Mouse (Mus musculus): ENCODE results near the gene Hectd1.

Gene Hectd1

DNA sequence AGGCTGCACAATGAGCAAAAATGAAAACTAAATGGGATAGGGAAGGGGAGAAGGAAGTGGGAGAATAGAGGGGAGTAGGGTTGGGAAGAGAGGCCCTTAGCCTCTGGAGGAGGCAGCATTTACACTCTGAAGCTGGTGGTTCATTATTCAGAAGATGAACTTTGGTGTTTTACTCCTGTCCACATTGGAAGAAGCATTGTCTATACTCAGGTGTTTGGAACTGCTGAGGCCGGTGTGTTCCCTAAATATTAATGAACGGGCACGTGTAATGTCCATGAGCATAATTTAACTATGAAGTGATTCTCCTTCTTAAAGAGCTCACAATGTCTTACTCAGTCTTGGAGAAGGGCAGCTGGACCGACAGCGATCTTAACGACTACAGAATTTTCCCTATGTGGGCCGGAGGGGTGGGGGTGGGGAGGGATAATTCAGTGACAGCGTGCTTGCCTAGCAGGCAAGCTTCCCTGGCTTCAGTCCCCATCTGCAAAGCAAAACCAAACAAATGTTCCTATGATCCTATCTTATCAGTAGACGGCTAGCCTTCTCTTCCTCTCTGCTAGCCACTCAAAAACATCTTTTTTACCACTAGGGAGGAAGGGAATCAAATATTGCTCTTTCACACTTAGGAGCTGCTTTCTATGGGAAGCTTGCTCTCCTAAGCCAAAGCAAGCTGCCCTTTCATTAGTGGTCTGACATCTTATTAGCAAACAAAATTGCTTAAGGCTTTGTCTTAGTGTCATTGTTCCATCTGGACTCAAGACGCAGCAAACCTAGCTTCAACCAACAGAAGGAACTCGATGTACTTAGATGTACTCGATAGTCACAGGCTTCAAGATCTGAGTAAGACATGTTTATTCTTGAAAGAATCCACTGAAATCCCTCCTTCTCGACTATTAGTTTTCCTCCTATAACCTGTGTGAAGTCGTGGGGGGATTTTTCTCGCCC lies 14.5 kb upstream of the Hectd1 start:
- DNase-seq (ENCODE audit: low read depth) = no peak

DNA sequence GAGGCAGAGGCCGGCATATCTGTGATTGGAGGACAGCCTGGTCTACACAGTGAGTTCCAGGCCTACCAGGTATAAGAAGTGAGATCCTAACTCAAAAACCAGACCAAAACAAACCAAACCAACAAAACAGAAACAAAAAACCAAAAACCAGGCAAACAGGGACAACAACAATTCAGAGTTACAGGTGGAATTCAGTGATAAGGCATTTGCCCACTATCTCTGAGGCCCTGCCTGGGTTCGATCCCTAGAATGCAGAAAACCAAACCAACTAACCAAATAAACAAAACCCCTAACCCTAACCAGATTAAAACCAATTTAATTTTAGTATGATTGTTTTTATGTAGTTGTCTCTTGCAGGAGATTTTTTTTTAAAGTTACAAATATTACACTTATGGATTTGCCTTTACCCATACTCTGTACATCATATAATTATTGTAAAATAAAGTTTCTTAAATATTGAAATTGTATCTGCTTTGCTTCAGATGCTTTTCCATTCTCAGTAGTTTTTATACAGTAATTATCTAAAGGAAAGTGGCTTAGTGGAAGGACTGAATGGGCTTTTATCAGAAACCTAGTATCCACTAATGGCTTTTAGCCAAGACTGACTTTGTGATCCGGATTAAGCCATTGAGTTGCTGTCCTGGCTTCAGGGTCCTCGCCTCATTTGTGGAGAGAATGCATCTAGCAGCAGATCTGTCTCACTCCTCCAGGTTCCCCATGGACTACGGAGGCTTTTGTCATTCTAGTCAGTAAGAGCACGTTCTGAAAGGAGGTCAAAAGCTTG lies 12.9 kb upstream of the Hectd1 start:
- DNase-seq (ENCODE audit: low read depth) = no peak

DNA sequence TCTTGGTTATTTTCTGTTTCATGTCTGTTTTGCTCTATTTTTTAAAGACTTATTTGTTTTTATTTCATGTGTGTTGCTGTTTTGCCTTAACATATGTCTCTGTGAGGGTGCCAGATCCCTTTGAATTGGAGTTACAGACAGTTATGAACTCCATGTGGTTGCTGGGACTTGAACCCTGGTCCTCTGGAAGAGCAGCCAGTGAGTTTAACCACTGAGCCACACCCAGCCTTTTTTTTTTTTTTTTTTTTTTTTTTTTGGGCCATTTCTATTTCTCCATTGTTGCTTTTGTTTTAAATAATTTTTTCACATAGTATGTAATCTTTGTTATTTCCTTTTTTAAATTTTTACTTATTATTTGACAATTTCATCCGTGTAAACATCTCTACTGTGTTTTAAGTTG lies 10.5 kb upstream of the Hectd1 start:
- DNase-seq (ENCODE audit: low read depth) = no peak

DNA sequence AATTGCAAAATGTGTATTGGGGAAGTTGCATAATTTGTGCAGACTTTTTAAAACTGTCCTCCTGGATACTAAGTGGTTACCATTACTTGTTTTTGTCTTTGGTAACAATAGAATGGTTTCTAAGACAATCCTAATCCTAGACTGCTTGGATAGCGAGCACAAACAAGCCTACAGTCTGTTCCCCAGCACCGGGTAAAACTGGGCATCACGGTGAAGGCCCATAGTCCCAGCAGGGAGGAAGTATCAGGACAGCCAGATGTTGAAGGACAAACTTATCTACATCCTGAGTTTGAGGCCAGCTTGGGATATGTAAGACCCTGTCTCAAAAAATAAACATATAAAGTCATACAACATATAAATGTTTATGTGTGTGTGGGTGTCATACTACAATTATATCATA lies 5.9 kb upstream of the Hectd1 start:
- no peak for DNase-seq (ENCODE audit: low read depth)

- DNase-seq (ENCODE audit: low read depth) = no peak
Measured at GRCm38 (mm10) chr12:51831931-51832330, 2.6 kb upstream of the Hectd1 start.

DNA sequence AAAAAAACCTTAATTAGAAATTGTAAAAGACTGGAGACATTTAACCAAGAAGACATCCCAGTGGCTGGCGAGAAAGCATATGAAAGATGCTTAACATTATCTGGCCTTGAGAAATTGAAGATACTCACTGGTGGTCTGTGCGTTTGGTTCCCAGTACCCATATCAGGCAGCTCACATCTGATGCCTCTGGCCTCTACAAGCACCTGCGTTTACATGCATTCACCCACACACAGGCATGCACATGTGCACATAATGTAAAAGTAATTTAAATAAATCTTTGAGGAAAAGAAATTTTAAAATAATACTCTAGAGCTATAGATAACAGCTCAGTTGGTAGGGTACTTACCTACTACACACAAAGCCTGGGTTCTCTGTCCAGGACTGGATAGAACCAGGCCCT lies 2.0 kb upstream of the Hectd1 start:
- no peak for DNase-seq (ENCODE audit: low read depth)

DNA sequence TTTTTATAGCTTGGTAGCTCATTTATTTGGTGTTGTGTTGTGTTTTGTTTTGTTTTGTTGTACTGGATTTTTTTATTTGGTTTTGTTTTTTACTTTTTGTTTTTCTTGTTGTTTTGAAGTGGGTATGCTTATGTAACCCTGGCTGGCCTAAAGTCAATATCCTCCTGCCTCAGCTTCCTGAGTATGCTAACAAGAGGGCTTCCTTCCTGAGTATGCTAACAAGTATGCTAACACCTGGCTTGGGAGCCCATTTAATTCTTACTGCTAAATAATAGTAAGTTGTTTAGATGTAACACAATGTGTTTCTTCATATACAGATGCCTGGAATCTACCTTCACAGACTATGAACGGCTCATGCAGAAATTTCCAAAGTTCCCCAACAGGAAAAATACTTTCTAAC lies 1.3 kb upstream of the Hectd1 start:
- no peak for DNase-seq (ENCODE audit: low read depth)

DNA sequence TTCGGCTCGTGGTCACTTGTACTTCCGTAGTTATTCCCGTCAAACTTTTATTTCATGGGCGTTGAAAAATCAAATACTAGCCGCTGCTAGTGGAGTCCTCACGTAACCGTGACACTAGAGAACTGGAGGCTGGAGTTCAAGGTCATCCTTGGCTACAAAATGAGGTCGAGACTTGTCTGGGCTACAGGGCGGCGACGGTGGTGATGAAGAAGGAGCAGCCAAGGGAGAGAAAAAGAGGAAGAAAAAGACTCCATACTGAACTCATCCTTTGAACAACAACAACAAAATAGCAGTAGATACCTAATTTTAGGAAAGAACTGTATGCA lies 704 bp upstream of the Hectd1 start:
- no peak for DNase-seq (ENCODE audit: low read depth)

DNA sequence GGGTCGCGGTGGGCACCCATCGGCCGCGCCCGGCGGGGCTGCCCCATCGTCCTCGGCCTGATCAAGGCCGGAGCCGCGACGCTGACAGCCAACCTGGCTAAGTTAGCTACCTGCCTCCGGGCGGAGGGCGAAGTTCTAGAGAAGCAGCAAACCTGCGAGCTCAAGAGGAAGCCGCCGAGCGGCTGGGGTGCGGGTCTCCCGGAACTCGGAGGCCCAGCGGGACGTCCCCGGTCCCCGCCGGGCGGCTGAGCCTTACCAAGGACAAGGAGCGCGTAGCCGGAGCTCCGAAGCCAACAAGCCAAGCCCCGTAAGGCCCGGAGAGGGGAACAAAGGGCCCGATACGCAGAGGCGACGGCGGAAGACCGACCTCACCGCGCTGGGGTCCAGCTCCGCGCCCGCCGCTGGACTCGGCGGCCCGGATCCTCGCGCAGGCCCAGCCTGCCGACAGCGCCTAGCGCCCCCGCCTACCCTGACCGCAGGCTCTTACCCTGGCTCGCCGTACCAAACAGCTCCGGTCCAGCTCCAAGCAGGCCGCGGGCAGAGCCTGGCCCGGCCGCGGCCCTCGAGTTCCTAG lies 533 bp downstream of the Hectd1 start:
- DNase-seq (ENCODE audit: low read depth) = no peak

DNA sequence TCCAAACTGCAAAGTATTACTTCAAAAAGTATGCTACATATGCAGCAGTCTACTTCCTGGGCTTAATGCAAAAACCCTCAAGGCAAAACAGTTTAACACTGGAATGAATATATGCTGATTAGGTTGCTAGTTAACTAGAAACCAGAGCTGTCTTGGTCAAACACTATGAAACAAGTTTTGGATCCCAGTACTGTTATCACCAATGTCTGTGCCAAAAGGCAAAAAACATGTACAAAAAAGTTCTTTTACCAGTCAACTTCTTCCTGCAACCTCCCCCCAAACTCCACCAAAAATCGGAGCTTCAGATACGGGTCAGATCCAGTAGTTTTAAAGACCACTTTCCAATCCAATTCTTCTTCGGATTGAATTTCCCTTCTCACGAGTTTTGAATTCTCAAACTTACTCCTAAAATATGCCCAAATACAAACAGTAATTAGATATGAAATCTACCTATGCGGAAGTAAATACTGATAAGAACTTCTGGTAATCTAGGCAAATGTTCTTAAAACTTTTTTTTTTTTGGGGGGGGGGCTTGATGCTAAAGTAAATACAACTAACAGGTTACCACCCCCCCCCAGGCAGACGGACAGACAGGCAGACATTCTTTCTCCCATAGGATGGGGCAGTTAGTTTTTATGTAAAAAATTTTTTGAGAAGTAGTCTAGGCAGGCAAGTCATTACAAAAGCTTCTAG lies 1.2 kb downstream of the Hectd1 start:
- no peak for DNase-seq (ENCODE audit: low read depth)

GRCm38 (mm10) chr12:51825338-51825737 lies 4.0 kb downstream of the Hectd1 start:
- DNase-seq (ENCODE audit: low read depth) = no peak

DNA sequence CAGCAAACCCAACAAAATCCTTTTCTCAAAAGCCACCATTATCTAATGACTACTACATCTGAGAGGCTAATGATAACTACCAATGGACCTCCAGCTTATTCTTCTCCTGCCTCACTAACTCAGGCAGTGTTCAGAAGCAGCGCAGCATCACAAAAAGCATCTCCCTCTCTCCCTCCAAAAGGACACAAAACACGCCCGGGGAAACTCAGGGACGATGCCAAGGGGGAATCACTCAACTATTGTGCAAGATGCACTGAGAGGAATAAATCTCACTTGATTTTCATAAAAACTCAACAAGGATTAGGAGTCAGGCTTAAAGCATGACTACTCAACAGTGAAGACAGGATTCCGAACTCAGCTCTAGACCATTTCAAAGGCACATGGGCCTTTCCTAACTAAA lies 6.0 kb downstream of the Hectd1 start:
- no peak for DNase-seq (ENCODE audit: low read depth)

GRCm38 (mm10) chr12:51822861-51823260 lies 6.5 kb downstream of the Hectd1 start:
- no peak for DNase-seq (ENCODE audit: low read depth)

GRCm38 (mm10) chr12:51822236-51822635 lies 7.1 kb downstream of the Hectd1 start:
- no peak for DNase-seq (ENCODE audit: low read depth)

GRCm38 (mm10) chr12:51821256-51821655 lies 8.1 kb downstream of the Hectd1 start:
- DNase-seq (ENCODE audit: low read depth) = no peak

DNA sequence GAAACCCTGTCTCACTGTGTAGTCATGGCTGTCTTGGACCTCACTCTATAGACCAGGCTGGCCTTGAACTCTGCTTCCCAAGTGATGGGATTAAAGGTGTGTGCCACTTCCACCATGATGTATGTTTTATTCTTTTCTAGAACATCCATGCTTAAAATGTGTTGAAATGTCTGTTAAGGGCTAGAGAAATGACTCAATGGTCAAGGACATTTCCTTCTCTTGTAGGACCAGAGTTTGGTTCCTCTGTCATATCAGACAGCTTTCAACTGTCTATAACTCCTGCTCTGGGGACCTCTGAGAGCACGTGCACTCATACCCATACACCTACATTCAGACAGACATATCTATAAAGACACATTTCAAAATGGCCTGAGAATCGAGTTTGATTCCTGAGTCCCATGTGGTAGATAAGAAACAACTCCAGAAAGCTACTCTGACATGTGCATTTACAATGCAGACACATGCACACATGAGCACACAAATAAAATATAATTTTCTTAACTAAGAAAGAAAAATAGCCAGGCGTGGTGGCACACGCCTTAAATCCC lies 9.3 kb downstream of the Hectd1 start:
- DNase-seq (ENCODE audit: low read depth) = no peak

- no peak for DNase-seq (ENCODE audit: low read depth)
Measured at GRCm38 (mm10) chr12:51817815-51818613, 11.3 kb downstream of the Hectd1 start.

DNA sequence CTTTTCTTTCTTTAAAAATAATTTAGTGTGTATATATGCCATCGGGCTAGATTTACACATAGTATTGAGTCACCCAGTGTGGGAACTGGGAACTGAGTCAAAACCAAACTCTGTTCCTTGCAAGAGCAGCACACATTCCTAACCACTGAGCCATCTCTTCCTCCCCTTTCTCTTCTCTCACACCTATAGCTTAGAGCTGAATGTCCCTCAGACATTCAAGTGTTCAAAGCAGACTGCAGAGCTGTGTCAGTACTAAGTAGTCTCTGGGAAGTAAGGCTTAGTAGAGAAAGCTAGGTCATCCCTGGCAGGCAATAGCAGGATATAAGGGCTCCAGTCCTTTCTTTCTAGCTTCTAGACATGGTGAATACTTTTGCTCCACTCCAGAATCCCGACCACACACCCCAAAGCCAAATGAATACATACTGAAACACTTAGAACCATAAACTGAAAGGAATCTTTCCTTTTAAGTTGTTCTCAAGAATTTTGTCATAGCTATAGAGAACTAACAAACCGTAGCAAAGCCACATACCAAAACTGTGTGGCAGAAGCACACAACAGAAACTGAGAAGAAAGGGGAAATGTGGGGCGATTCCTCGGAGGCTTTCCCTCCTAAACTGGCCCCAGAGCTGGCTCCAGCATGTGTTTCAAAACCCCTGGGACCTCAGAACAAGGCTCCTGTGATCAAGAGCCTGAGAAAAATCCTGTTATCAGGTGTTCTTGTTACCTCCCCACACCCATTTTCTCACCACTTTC lies 17.8 kb downstream of the Hectd1 start:
- DNase-seq (ENCODE audit: low read depth) = no peak

GRCm38 (mm10) chr12:51810564-51810963 lies 18.8 kb downstream of the Hectd1 start:
- no peak for DNase-seq (ENCODE audit: low read depth)

DNA sequence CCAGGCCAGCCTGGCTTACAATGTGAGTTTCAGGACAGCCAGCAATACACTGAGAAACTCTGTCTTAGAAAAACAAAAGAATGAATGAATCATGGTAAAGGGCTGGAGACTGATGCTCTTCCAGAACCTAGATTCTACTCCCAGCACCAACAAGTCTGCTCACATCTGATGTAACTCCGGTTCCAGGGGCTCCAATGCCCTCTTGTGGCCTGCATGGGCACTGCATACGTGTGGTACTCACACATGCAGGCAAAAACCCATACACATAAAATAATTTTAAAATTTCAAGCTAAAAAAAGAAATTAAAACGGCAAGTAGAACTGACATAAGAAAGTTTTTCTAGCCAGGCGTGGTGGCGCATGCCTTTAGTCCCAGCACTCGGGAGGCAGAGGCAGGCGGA lies 44.5 kb downstream of the Hectd1 start:
- peak; percentile 10 for DNase-seq (ENCODE audit: low read depth)

GRCm38 (mm10) chr12:51768702-51769101 lies 60.6 kb downstream of the Hectd1 start:
- peak; percentile 22 for DNase-seq (ENCODE audit: low read depth)

All from c-Kit-positive CD71-negative TER-119-negative erythroid progenitor cells, embryonic 14.5 days (primary cell).